Comparison of ENCODE assay signal across 13 mouse cellular contexts in the genomic region with DNA sequence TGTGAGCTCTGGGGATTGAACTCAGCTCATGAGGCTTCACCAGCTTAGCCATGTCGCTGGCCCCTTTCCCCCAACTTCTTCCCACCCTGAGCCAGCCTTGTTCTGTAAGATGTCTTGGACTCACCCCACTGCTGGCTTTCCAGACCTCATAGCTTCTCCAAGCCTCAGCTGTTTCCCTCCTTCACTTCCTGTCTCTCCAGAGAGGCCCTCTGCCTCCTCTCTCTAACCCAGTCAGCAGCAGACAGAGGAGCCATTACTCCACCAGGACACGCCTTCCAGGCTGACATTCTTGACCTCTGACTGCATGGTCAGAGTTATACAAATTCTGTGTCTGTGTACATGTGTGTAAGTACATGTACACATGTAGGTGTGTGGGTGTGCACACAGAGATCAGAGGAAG. TPM values are rescaled to one million over a fixed set of nuclear protein-coding genes. Genes with fewer than 3 reads are reported as not detected.
DNase-seq lines count a peak whose midpoint lies in the region; ATAC-seq lines count a peak whose summit lies in the region.
"Had no signal": no experiment of that assay in that cellular context is flagged by ENCODE, and none has a peak within 500 bp of the region (broad histone marks: within the 10 kb centered on the region; RNA-seq: fewer than 3 reads in every experiment).

No protein-coding gene starts in this region.

- WGBS in heart, embryonic 16.5 days: 56% methylated on average over 2 of the region's 2 CpGs
- 75% methylated on average over 2 of the region's 2 CpGs for WGBS in neural tube, embryonic 12.5 days
- WGBS in neural tube, embryonic 15.5 days: 73% methylated on average over 2 of the region's 2 CpGs
- WGBS in intestine, embryonic 14.5 days: 45% methylated on average over 2 of the region's 2 CpGs

- H3K27me3 ChIP-seq in heart, embryonic 16.5 days (ENCODE audit: control insufficient read depth, insufficient read depth, low read length): no peaks in the 10 kb centered on the region
- no peaks in the 10 kb centered on the region for H3K27me3 ChIP-seq in neural tube, embryonic 12.5 days (replicated peaks)
- H3K27me3 ChIP-seq in neural tube, embryonic 15.5 days (replicated peaks): no peaks in the 10 kb centered on the region
- no peaks in the 10 kb centered on the region for H3K27me3 ChIP-seq in intestine, embryonic 14.5 days (replicated peaks; ENCODE audit: control insufficient read depth, insufficient read depth, low read length)

- no peak overlapping the region for H3K4me3 ChIP-seq in heart, embryonic 16.5 days (ENCODE audit: low read length)
- no peak overlapping the region for H3K4me3 ChIP-seq in neural tube, embryonic 12.5 days
- H3K4me3 ChIP-seq in neural tube, embryonic 15.5 days (replicated peaks): no peak overlapping the region
- H3K4me3 ChIP-seq in intestine, embryonic 14.5 days (ENCODE audit: low read depth, low read length): no peak overlapping the region

- no peak overlapping the region for H3K4me2 ChIP-seq in heart, embryonic 16.5 days (ENCODE audit: low read depth, low read length)
- H3K4me2 ChIP-seq in neural tube, embryonic 12.5 days (replicated peaks): no peak overlapping the region
- no peak overlapping the region for H3K4me2 ChIP-seq in neural tube, embryonic 15.5 days
- no peak overlapping the region for H3K4me2 ChIP-seq in intestine, embryonic 14.5 days (ENCODE audit: low read length)
- H3K4me2 ChIP-seq: lung, embryonic 14.5 days had no signal

- H3K9me3 ChIP-seq in heart, embryonic 16.5 days (replicated peaks; ENCODE audit: control insufficient read depth, low read length): no peaks in the 10 kb centered on the region
- H3K9me3 ChIP-seq in neural tube, embryonic 12.5 days: no peaks in the 10 kb centered on the region
- H3K9me3 ChIP-seq in neural tube, embryonic 15.5 days (replicated peaks): no peaks in the 10 kb centered on the region
- no peaks in the 10 kb centered on the region for H3K9me3 ChIP-seq in intestine, embryonic 14.5 days (ENCODE audit: control insufficient read depth, low read length)

- DNase-seq in heart, adult 18-20 months: no peak
- DNase-seq in intestine, embryonic 14.5 days (ENCODE audit: low spot score): no peak
- no peak for DNase-seq in right cerebral cortex, postnatal 36 days (ENCODE audit: low spot score in 2 of 2)
- no peak for DNase-seq in spleen, adult 18-20 months
- DNase-seq: cerebellum, postnatal 36 days; gastrocnemius, postnatal 10 days; lung, embryonic 14.5 days; retina, postnatal 1 day; thymus, postnatal 25 days had no signal

- ATAC-seq in heart, embryonic 16.5 days (replicated peaks; ENCODE audit: extremely low read depth, insufficient read depth, low FRiP score): no peak
- no peak for ATAC-seq in neural tube, embryonic 12.5 days (ENCODE audit: low FRiP score, low read depth)
- no peak for ATAC-seq in neural tube, embryonic 15.5 days (ENCODE audit: low FRiP score)
- 0 out of 2 replicates have a peak, but pooled peaks have one; percentile 19 for ATAC-seq in intestine, embryonic 14.5 days (replicated peaks; ENCODE audit: low FRiP score, low TSS enrichment, low read depth)
- ATAC-seq: inflammation-experienced regulatory T-cells, adult 6 months had no signal

- 0 out of 2 replicates have a peak overlapping the region, but pooled peaks have one; percentile 33 for H3K9ac ChIP-seq in heart, embryonic 16.5 days (ENCODE audit: low read length)
- H3K9ac ChIP-seq in neural tube, embryonic 12.5 days: no peak overlapping the region
- H3K9ac ChIP-seq in neural tube, embryonic 15.5 days (replicated peaks): no peak overlapping the region
- H3K9ac ChIP-seq in intestine, embryonic 14.5 days (ENCODE audit: low read length): no peak overlapping the region
- H3K9ac ChIP-seq: lung, embryonic 14.5 days had no signal

- peak overlapping the region; percentile 52 for H3K27ac ChIP-seq in heart, embryonic 16.5 days (ENCODE audit: low read length)
- peak overlapping the region; percentile 15; the same call in 1 of the 2 replicates for H3K27ac ChIP-seq in neural tube, embryonic 12.5 days
- no peak overlapping the region for H3K27ac ChIP-seq in neural tube, embryonic 15.5 days (replicated peaks)
- no peak overlapping the region for H3K27ac ChIP-seq in intestine, embryonic 14.5 days (ENCODE audit: low read depth)

- peaks cover 7% of the 10 kb centered on the region for H3K36me3 ChIP-seq in heart, embryonic 16.5 days (ENCODE audit: control insufficient read depth, insufficient read depth)
- H3K36me3 ChIP-seq in neural tube, embryonic 12.5 days: peaks cover 6% of the 10 kb centered on the region; the same call in 1 of the 2 replicates
- no peaks in the 10 kb centered on the region; the same call in 1 of the 2 replicates for H3K36me3 ChIP-seq in neural tube, embryonic 15.5 days
- no peaks in the 10 kb centered on the region for H3K36me3 ChIP-seq in intestine, embryonic 14.5 days (ENCODE audit: control insufficient read depth, insufficient read depth, low read length)

- peaks cover 43% of the 10 kb centered on the region for H3K4me1 ChIP-seq in heart, embryonic 16.5 days (ENCODE audit: control insufficient read depth, insufficient read depth, low read length)
- peaks cover 29% of the 10 kb centered on the region for H3K4me1 ChIP-seq in neural tube, embryonic 12.5 days
- H3K4me1 ChIP-seq in neural tube, embryonic 15.5 days: peaks cover 36% of the 10 kb centered on the region
- peaks cover 14% of the 10 kb centered on the region for H3K4me1 ChIP-seq in intestine, embryonic 14.5 days (replicated peaks; ENCODE audit: control insufficient read depth, insufficient read depth, low read length)

RNA-seq across cellular contexts. Expression of gene Trak1, which starts 23.1 kb away (rescaled TPM):
- 42.4 and 48.9 TPM in 2 replicates for polyA plus RNA-seq in heart, embryonic 16.5 days (2015; fragmentation: Nextera tagmentation; extraction: Ambion mirVana)
- 100 to 1,000 TPM; 294 to 298 TPM for total RNA-seq in heart, adult 18-20 months (2021)
- 40.7 and 41.7 TPM in 2 replicates for polyA plus RNA-seq in neural tube, embryonic 12.5 days (2016; fragmentation: Nextera tagmentation; extraction: Ambion mirVana)
- 50.9 and 52.9 TPM in 2 replicates for polyA plus RNA-seq in neural tube, embryonic 15.5 days (2015; fragmentation: Nextera tagmentation; extraction: Ambion mirVana)
- 23.4 and 26.1 TPM in 2 replicates for polyA plus RNA-seq in intestine, embryonic 14.5 days (2014; fragmentation: Nextera tagmentation; extraction: Ambion mirVana)

RNA-seq across cellular contexts. Expression of gene Ulk4, which starts 43.4 kb away (rescaled TPM):
- polyA plus RNA-seq in heart, embryonic 16.5 days (2015; fragmentation: Nextera tagmentation; extraction: Ambion mirVana): 86.4 and 105 TPM in 2 replicates
- total RNA-seq in heart, adult 18-20 months (2021): under 1 TPM; 0.22 to 0.46 TPM
- polyA plus RNA-seq in neural tube, embryonic 12.5 days (2016; fragmentation: Nextera tagmentation; extraction: Ambion mirVana): 143 and 144 TPM in 2 replicates
- 62.5 and 71.2 TPM in 2 replicates for polyA plus RNA-seq in neural tube, embryonic 15.5 days (2015; fragmentation: Nextera tagmentation; extraction: Ambion mirVana)
- polyA plus RNA-seq in intestine, embryonic 14.5 days (2014; fragmentation: Nextera tagmentation; extraction: Ambion mirVana): 113 and 122 TPM in 2 replicates

Comparison
In these comparisons a context has a peak if more than half of its experiments do, and no peak if none do; other contexts are left out.
1. H3K27ac ChIP-seq: peak in heart, embryonic 16.5 days (single experiment) and neural tube, embryonic 12.5 days (single experiment); none in neural tube, embryonic 15.5 days (single experiment) and intestine, embryonic 14.5 days (single experiment).